Mouse (Mus musculus) cerebellum, postnatal 4 days (tissue): ENCODE results near the gene Ccdc54.

Source experiments
- DNase-seq, 2 experiments: peaks; one replicate each; pipeline ENCODE4 v3.0.0; 2022; ENCODE audit warnings: low spot score in 2 of 2, mixed read lengths in 1 of 2

The Ccdc54 gene

DNA sequence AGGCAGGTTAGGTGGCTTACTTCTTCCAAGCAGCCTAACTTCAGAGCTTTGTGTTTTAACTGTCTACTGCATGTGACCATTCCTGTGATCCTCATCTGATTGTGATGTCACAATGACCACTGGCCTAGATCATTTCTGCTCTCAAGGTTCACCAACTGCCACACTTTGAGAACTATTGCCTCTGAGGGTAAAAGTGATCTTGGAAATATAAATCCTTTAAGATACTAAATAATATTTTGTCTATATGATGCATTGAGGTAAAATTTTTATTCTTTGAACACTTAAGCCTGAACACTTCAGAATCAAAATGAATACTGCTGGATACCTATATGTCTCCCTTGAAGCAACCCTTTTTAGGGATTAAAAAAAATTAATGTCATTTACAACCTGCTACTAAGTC lies at the start of gene Ccdc54:
TSS of gene Ccdc54 (minus strand) at position 101 of the 400 bp plus-strand sequence.
- DNase-seq = no peak

DNA sequence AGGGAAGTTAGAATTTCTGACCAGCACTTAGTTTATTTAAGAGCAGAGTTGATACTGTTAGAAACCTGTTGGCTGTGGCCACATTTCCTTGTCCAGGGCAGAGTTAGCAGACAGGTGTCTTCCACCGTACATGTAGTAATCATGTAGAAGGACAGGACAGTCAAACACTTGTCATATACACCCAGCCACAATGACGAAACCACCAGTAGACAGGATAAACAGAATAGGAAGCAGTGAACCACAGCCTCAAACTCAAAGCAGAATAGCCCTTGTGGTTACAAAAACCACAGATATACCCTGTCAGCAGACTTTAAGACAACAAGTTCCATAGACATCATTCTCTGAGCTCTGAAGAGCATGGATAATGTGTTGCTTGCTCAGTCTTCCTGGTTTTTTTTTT lies 41.6 kb upstream of the Ccdc54 start:
- DNase-seq = no peak

DNA sequence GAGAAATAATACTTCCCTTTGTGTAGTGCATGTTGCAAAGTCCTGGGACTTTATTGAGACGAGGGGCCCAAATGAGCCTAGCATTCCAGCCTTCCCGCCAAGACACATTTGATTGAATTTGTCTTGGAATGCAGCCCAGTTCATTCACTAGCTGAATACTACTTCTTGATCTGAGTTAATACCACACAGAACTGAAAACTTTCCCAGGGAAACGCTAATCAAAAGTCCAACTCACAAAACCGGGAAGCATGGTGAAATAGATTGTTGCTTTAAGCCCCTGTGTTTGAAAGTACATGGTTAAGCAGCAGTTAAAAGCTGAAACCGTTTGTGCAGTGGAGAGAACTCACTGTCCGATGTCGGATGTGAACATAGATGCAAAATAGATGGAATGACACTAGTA lies 24.6 kb upstream of the Ccdc54 start:
- DNase-seq = no peak

DNA sequence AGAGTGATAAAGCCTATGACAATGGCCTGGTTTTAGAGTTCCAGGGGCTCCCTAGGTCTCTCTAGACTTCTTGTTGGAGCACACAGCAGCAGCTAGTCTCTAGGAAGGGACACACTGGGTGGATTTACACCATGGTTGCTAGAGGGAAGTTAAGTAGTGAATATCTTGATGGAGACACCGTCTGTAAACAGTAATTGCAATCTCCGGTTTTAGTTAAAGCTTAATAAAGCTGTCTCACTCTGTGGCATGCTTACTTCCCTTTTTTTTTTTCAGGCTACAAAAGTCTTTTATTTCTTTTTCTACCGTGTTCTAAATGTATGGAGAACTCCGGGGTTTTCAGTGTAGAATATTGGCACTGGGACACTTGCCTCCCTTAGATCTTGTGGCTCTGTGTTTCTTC lies 22.0 kb upstream of the Ccdc54 start:
- no peak for DNase-seq

DNA sequence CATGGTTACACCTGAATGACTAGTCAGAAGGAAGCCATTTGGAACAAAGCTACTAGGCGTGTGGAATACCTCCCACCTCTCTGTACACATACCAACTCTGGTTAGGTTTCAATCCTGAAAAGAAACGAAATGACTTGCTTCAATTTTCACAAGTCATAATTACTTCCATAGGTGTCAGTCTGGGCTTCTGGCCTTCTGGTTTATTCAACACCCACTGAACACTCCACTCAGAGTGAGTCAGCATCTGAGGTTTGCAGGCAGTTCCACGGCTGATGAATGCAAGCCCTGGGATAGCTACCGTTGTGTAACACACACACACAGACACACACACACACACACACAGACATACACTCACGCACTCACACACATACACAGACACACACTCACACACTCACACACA lies 19.6 kb upstream of the Ccdc54 start:
- no peak for DNase-seq

DNA sequence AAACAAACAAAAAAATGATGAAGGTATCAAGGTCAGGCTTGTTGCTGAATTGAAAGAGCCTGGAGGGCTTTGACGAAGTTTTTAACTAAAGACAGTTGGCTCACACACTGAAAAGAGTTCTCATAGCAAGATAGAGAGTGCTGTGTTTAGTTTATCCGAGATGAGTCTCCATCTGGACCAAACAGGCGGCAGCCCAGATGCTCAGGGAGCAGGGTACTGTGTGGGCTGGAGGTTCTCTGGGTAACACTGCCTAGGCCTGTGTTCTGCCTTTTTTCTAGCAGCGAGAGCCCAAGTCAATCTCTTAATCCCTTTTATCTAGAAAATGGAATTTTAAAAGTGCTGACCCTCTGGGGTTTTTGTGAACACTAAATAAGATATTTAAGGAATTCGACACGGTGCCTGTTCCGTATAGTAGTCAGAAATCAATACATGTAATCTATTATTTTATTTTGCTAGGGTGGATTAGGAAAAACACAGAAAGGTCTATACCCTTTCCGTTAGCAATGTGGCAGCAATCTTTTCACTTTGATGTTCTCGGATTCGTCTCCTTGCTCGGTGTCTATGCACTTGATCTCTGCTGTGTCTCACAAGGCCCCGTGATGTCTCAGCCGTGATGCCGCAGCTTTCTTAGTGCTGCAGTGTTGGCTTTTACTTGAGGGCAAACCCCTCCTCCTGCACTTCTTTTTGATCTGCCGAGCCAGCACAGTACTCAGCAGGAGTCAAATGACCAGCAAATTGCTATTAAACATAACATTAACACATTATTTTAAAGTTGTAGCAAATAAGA lies 17.0 kb upstream of the Ccdc54 start:
- DNase-seq = no peak

DNA sequence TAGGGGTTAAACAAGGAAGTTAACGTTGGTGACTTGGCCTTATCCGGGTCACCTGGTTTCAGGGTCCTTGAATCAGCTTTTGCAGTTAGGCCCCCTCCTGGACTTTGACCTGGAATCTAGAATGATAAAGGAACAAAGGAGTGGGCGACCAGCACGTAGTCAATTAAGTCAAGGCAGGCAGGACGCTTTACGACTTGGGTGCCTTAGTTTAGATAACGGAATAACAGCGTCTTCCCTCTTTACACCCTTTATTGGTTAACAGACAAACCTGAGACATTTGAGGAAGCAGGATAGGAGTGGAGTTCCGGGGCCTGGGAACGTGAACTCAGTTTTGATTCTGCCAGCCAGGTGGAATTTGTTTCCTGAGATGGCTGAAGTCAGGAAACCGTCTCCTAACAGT lies 13.9 kb upstream of the Ccdc54 start:
- DNase-seq = no peak

DNA sequence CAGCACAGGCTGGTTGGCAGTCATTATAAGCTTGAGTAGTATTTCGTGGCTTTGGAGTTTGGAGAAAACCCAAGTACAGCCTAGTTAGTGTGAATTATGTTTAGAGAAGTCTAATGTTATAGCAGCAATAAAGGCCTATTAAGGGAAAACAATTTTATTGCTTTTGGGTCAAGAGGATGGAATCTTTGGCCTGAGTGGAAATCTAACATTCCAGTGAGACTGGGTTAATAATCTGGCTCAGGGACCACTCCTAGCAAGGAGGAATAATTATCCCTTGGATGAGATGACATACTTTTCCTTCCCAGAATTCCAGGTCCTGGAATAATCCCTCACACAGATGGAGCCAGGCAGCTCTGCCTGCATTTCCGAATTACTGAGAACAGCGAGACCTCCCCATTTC lies 11.0 kb upstream of the Ccdc54 start:
- DNase-seq = no peak

DNA sequence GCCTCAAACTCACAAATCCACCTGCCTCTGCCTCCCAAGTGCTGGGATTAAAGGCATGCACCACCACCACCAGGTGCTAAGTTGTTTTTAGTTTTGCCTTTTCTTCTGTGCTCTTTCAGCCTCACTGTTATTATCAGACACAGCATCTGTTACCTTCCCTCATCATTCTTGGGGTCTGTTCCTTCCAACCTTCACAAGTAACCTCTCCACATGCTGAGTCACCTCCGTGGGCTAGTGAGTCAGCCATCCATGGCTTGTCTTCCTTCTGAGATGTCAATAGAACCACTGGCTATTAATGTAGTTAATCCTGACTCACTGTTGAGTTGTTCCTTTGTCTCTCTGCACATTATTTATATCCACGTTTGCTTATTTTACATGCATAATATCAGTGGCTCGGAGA lies 9.7 kb upstream of the Ccdc54 start:
- no peak for DNase-seq

DNA sequence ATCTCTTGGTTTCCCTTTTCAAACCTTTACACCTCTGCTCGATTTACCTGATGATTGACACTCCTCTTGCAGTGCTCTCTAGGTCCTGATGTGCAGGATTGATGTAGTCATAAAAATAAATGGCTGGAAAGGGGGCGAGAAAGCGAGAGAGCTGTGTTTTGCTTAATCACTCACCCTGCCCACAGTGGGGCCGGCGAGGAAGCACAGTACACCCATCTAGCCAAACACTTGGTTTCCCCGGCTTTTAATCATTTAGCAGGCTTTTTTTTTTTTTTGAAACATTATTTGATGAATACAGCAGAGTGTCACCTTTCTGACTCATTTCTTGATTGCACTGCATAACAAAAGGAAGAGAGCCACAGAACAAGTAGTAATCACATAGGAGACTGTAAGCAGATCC lies 5.7 kb upstream of the Ccdc54 start:
- no peak for DNase-seq

DNA sequence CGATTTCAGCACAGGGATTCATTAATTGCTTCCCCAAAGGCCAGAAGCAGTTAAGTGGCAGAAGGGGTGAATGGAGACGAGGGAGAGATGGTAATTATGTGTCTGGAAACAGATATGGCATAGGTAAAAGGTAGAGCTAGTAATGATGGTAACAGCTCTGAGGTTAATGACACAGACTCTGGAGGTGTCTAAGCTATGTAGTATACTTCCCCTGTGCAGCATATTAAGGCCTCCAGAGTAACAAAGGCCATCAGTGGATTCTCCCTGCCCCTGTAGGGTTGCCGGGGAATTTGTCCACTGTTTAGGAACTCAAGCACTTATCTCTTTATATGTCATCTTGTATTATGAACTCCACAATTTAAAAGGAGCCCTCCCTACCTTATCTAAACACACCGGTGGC lies 5.2 kb upstream of the Ccdc54 start:
- no peak for DNase-seq

DNA sequence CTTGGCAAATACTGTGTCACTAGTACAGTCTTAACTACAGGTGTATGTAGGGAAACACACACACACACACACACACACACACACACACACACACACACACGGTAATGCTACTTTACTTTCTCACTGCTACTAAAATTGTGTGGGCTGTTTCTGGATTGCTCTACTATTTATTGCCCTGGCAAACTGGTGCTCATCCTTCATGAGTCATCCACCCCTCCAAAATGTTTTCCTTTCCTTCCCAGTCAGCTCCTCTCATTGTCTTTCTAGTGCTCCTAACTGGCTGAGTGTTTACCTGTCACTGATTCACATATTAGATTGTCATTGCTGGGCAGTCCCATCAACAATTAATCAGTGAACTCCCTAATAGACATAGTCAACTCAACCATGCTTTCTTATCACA lies 3.9 kb upstream of the Ccdc54 start:
- DNase-seq = no peak

DNA sequence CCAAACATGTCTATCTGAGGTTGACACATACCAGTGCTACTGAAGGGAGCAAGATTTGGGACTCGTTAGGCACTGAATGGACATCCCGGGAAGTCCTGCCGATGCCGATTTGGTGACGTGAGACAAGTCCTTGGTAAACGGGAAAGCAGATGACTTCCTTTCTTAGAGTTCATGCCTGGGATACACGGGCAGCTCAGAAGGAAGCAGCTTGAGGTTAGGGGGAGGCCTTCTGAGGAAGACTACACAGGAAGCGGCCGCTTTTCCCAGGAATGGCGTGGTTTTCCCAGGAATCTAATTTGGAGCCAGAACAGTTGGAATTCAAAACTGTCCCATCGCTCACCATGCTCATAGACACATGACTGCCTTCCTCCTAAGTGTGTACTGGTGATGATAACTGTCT lies 2.4 kb upstream of the Ccdc54 start:
- no peak for DNase-seq

DNA sequence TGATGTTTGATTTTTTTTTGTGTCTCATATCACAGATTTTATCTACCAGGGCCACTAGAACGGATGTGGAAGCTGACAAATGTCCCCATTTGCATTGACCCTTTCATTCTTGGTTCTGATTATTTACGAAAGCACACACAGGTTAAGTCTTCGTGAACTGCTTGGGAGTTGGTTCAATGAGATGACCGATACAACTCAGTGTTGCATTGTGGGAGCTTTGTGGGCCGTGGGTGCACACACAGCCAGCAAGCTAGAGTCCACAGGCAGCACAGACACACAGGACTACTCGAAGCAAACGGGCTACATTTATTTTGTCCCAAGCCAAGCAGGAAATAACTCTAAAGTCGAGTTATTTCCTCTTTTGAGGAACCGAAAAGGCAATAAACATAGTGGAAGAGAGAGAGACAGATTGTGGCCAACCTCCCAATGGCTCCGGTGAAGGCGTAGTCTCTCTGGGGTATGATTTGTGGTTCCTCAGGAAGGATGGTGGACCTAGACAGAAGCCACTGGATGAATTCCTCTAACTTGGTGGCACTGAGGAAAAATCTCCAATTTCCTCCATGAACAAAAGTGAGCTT lies 1.3 kb downstream of the Ccdc54 start:
- DNase-seq = no peak

DNA sequence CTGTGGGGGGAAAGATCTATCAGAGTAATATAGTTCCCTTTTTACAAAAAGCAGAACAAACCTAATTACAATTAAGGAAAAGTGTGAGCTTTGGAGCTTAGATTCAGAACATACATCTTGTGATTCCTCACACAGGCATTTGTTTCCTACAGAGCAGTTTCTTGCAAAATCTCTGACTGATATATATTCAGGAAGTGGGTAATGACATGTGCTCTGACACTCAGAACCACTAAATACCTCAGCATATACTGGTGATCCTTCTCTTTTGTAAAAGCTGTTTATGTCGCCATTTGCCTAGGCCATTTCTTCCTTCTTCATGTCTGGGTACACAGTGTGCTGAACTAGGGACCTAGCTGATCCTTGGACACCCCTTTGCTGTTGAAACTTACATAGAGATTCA lies 2.8 kb downstream of the Ccdc54 start:
- no peak for DNase-seq

DNA sequence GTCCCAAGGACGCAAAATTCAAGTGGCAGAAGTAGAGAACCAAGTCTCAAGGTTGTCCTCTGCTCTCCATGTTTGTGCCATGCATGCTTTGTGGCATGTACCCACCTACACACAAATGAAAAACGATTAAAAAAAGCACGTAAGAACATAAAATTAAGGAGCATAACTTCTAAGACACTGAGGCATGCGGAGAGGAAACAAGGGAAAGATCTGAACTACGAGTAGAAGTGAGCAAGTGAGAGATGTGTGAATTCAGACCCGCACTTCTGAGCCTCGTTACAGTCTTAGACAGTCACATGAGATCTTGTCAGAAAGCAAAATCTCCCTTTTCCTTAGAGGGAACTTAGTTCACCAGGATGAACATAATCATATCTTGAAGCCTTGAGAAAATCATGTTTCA lies 3.8 kb downstream of the Ccdc54 start:
- DNase-seq = no peak

DNA sequence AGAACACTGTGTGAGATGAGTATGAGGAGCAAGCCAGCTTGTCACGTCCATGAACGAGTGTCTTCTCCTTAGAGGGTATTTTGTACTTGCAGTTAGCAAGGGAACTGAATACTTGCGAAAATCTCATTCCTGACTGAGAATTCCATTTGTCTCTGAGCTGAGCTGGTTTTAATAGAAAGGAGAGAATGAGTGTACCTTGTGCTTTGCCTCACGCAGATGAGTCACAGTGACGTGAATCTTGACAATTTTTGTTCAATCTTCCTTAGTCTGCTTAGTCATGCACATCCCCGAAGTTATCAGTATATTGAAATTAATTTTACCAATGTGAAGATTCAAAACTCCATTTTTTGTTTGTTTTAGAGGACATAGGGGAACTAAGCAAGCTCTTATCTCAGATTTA lies 12.6 kb downstream of the Ccdc54 start:
- DNase-seq = no peak

DNA sequence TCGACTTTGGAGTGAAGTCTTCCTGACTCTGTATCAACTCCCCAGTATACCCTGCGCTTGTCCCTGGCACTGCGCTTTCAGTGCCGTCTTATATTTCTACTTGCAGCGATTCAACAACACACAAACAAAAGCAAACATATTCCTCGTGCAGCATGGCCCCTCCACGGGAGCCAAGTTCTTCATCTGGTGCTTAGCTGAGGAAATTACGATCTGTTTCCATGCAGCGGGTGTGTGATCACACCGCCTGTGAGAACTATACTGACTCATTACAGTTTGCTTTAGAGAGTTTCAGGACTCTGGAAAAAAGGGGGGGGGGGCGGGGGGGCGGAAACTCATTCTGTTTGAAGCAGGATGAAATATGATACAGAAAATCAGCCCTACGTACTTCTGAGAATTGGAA lies 18.4 kb downstream of the Ccdc54 start:
- DNase-seq = no peak

DNA sequence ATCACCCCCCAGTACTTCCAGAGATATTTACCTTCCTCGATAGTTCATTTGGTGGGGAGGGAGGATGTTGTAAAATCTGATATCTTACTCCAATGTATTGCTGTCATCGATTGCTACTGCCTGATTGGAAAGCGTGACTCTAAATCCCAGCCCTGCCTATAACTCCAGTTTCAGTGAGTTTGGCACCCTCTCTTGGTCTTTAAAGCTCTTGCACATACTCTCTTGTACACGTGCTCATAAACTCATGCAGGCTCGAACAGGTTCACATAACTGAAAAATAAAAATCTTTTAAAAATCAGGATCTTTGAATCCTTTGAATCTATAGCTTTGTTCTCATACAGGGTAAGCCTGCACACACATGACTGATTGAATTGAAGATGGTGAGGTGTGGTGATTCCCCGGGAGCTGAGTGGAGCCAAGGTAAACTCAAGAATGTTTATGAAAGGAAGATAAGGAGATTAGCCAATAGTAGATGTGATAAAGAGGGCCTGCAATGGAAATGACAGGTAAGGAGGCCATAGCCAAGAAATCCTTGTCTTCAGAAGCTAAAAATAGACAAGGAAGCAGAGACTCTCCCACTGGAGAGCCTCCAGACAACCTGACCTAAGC lies 31.7 kb downstream of the Ccdc54 start:
- DNase-seq = no peak

DNA sequence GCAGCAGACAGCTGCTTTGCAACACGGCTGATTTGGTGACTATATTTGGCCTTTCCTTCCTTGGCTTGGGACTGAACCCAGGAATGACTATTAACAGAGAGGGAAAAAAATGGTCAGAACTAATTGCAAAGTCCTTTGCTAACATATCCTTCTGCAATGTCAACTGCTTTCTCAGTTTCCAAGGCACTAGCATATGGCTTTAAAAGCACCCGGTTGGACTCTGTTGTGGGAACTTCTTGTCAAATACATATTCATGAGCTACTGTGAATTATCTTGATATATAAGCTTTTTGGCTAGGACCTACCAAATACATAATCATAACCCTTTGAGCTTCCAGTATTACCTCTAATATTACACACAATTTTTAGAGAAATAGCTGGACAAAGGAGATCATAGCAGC lies 37.1 kb downstream of the Ccdc54 start:
- DNase-seq = no peak

DNA sequence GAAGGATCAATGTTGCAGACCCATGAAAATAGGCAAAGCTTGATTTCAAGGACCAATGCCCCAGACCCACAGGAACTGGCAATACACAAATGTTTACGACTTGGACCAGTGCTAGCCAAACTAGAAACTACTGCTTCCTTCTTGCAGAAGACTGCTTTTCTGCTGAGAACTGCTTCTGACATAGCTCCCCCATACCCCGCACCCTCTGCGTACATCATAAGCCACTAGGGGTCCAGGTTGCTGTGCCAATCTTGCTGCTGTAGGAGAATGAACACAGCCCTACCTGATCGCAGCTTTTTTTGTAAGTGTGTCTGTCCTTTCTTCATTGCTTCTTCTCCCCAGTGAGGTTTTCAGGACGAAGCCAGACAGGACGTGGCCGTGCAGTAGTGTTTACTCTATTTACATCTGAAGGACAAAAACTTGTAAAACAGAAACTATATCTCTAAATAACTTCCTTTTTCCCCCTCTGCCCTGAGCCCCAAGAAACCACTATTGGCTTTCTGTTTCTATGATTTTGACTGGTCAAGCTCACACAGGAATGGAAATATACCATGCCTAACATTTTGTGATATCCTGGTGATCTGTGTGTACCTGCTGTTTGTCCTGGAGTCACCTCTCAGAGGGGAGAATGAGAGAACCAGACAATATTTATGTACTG lies 39.0 kb downstream of the Ccdc54 start:
- DNase-seq = no peak

DNA sequence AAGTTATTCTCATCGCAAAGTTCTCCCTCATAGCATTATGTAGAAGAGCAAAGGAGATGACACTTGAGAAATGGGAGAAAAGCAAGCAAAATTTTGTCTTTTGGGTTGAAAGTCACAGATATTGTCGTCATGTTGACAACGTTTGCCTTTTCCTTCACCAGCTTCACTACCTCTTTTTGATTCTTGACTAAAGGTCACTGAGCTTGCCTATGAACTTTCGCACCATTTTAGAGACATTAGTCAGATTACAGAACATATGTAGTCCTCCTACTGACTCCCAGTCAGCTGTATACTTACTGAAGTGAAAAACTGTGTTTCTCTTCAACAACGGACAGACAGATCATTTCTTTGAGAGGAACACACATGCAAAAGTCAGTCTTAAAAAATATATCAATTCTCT lies 40.0 kb downstream of the Ccdc54 start:
- DNase-seq = no peak
